Mouse (Mus musculus) lung, postnatal 14 days (tissue): ENCODE results near the gene Ppm1f.
"Not testable (repeated sequence)": the region's sequence is repeated elsewhere in the genome, so short reads cannot be mapped to it uniquely, and the experiment has no call there.

Experiments used
- DNase-seq: peaks from one replicate; pipeline ENCODE4 v3.0.0; 2021

The Ppm1f gene

DNA sequence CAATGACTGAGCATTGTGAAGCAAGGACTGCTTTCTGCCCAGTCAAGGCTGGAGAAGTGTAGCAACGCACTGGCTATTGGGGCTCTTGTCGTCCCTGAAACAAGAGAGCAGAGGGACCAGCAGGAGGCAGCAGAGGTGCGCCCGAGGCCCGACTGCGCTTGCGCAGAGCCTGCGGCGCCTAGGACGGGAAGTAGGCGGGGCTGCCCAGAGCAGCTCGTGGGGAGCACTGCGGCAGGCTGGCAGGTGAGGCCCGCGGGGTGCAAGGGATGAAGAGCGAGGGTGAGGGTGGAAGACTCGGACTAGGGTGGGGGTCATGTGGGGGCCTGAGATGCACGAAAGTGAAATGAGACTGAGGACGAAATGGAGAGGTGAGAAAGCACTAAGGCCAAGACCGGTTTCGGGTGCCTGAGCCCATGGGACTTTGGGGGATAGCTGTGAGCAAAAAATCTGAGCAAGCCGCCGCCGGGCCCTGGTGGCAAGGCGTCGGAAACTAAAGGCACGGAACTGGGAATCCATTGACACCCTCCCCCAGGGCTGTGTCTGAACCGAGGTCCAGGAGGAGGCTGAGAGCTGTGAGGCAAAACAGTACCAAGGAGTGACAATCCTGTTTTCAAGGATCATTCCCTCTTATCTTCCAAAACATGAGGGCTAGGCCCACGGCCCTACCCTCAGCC lies at the start of gene Ppm1f:
Gene Ppm1f, plus strand, starts transcription at position 88 of the 674 bp plus-strand sequence.
- DNase-seq = peak; percentile 97

GRCm38 (mm10) chr16:16849196-16849595 lies 47.1 kb upstream of the Ppm1f start:
- no peak for DNase-seq

- DNase-seq = no peak
Measured at GRCm38 (mm10) chr16:16852411-16852810, 43.9 kb upstream of the Ppm1f start.

- DNase-seq = peak; percentile 79
Measured at GRCm38 (mm10) chr16:16854836-16855235, 41.4 kb upstream of the Ppm1f start.

DNA sequence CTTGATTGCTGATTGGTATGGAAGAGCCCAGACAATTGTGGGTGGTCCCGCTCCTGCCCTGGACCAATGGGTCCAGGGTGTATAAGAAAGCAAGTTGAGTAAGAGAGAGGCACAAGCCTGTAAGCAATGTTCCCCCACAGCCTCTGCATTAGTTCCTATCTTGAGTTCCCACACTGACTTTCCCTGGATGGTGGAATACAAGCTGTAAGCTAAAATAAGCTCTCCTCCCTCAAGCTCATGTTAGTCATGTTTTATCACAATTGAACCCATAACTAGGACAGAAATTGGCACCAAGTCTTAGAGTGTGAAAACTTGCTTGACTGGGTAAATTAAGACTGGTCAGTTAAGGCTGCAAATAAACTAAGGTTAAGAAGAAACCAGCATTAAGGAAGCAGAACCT lies 40.7 kb upstream of the Ppm1f start:
- no peak for DNase-seq

- DNase-seq = not testable (repeated sequence)
Measured at GRCm38 (mm10) chr16:16856054-16856453, 40.2 kb upstream of the Ppm1f start.

DNA sequence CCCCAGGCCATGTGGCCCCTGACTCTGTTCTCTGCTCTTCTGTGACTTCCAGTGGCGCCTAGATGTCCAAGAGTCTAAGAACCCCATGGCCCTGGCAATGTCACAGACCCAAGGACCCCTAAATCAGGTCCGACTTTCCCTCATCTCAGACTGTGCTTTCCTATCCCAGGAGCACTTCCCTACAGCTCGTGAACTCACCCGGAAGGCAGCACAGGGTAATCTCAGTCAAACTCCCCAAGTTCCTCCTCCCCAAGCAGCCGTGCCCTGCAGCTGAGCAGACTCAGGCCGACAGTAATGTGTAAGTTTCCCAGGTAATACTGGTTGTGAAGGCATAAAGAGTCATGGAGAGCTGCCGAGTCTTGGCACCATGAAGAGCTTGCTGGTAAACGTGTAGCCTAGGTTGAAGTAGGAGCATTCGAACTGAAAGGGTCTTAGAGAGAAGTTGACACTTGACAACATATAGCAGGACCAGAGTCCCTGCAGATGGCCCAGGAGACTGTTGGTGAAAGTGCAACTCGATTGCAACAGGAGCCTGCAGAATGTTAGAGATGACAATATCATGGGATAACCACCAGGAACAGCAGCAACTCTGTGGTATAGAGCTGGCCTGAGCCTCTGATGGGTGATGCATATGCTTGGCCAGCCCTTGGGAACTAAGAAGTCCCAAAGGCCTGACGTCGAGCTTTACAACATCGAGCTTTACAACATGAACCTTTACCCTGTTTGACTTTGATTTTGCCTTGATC lies 39.4 kb upstream of the Ppm1f start:
- no peak for DNase-seq

- DNase-seq = no peak
Measured at GRCm38 (mm10) chr16:16862288-16862687, 34.0 kb upstream of the Ppm1f start.

DNA sequence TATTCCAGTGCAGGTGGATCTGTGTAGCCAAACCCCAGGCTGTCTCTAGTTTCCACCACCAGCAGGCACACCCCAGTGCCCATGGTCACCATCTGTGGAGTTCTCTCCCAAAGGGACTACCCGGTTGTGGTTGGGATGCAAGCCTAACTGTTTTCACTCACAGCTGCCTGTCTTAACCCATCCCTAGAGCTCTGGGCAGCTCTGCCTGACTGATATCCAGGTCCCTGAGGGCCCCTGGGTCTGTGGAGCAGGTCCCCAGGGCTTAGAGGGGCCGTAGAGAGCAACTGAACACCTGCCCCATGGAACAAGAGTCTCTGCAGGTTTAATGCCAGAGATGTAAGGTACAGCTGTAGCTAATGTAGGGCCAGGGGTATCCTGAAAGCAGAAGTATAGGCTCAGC lies 32.3 kb upstream of the Ppm1f start, which contains the start of gene Igll1:
Gene Igll1, minus strand, starts transcription at position 8 of the 400 bp plus-strand sequence.
- DNase-seq = no peak

DNA sequence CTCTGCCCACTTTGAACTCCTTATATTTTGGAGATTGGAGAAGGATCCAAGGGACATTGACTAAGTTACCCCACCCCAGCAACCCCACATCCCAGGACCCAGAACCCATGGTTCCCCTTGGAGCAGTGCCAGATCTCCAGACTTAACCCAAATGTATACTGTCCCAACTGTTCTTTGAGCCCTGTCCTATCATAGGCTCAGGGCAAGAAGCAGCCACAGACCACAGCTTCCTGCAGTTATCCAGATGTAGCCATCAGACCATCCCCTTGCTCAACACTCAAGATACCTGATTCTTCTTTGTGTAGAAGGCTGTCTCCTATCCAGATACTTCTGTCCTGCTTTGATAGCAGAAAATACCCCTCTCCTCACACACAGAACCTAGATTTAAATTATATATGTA lies 31.1 kb upstream of the Ppm1f start:
- no peak for DNase-seq

DNA sequence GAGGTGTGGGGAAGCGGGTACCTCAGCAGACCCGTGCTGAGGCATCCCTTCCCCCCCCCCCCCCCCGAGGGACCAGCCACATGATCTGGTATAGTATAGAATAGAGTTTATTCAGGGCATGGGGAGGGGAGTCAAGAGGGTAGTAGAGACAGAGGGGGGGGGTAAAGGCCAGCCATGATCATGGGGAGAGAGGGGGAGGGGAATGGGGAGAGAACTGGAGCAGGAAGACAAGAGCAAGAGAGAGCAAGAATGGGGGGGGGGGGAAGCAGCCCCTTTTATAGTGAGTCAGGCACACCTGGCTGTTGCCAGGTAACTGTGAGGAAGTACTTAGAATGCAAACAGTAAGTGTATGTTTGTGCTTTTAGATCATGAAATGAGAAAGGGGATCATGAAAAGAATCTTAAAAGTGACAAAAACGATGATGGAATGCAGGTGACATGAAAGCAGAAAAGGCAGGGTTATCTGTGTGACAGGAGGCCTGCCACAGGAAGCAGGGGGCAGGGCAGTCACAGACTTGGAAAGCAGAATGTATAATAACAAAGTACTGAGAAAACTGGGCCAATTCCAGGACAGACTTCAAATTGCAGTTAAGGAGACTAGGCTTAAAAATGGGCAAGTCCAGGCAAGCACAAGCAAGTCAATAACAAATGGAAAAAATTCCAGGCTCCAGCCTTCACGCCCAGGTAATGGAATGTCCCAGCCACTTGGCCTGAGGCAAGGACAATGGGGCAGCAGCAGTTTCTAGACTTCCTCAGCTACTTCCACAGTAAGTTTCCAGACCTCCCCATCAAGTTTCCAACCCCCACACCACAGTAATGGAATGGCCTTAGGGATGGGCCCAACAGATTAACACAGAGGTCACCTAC lies 30.3 kb upstream of the Ppm1f start:
- peak; percentile 26 for DNase-seq

GRCm38 (mm10) chr16:16870241-16870616 lies 26.0 kb upstream of the Ppm1f start:
- no peak for DNase-seq

DNA sequence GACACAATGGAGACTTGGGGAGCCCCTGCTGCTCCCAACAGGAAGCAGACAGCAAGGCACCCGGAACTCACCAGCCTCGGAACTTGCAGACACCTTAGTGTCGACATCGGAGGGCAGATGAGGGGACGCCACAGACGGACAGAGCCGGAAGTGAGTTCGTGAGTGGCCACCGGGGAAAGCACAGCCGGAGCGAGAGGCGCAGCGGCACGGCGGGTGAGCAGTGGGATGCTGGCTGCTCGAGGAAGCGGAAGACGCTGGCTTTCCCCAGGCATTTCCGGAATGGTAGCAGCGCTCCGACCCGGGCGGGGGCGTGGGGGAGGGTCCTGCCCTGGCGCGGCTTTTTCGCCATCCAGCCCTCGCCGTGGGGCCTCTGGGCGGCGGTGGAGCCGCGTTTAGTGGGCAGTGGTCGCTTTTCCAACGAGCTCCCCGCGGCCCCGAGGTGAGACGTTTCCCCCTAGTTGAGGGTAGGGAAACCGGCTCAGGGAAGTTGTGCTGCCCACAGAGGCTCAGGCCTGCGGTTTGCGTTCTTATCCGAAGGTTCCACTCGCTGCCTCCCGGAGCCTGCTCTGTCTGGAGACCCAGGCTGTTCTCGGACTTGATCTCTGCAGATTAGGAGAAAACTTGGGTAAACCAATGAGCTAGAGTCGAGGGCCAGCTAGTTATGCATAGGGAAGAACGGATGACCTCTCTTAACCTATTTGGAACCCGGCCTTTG lies 25.5 kb upstream of the Ppm1f start, which contains the start of the genes Top3b and Vpreb1:
Gene Top3b, plus strand, starts transcription at position 120 of the 715 bp plus-strand sequence.
Gene Vpreb1, minus strand, starts transcription at position 227 of the 715 bp plus-strand sequence.
- peak; percentile 89 for DNase-seq

DNA sequence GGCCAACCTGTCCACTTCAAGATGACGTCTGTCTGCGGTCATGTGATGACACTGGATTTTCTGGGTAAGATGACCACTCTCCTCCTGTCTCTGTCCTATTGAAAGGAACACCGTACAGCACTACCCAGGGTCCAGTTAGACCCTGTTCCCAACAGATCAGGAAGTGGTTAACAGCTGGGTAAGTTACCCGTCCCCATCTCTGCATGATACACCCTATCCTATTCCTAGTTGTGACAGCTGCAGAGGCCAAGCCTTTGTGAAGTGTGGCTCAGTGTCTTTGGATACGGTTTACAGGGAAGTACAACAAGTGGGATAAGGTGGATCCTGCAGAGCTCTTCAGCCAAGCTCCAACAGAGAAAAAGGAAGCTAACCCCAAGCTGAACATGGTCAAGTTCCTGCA lies 17.2 kb upstream of the Ppm1f start:
- DNase-seq = no peak

- DNase-seq = no peak
Measured at GRCm38 (mm10) chr16:16888341-16888740, 7.9 kb upstream of the Ppm1f start.

- DNase-seq = no peak
Measured at GRCm38 (mm10) chr16:16892366-16892765, 3.9 kb upstream of the Ppm1f start.

DNA sequence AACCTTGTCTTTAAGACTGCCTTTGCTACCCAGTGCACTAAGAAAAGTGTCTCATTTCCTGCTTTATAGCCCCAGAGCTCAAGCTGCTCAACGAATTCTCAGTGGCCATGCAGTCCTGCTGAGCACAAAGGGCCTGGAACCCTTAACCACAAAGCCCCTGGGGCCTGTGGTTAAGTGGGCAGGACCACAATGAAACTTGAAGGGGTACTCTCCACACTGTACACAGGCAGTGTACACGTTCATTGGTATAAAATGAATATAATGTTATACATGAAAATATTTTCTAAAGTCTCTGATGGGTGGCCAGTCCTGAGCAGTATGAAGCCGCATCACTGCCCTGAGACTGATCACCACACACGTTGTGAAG lies 271 bp upstream of the Ppm1f start:
- DNase-seq = no peak

GRCm38 (mm10) chr16:16897056-16897584 lies 851 bp downstream of the Ppm1f start:
- peak; percentile 8 for DNase-seq

GRCm38 (mm10) chr16:16902329-16902728 lies 6.1 kb downstream of the Ppm1f start:
- DNase-seq = no peak

- peak; percentile 19 for DNase-seq
Measured at GRCm38 (mm10) chr16:16903188-16903587, 6.9 kb downstream of the Ppm1f start.

DNA sequence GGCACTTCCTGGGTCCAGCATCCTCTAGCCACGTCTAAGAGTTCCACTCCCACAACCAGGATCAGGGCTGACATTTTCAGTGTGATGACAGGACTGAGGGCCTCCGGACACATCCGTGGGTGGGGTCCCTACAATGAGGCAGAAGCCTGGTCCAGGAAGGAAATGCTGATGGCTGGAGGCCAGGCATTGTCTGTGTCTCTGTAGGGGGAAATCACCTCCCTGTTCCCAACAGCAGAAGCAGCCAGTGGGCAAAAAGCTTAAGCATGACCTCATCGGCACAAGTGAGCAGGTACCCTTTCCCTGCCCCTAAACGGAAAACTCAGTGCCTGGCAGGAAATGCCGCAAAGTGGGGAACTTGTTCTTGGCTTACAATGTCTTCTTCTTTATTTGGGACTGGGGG lies 11.5 kb downstream of the Ppm1f start:
- peak; percentile 86 for DNase-seq
